15 mouse cellular contexts compared by ENCODE assay signal in the genomic region with DNA sequence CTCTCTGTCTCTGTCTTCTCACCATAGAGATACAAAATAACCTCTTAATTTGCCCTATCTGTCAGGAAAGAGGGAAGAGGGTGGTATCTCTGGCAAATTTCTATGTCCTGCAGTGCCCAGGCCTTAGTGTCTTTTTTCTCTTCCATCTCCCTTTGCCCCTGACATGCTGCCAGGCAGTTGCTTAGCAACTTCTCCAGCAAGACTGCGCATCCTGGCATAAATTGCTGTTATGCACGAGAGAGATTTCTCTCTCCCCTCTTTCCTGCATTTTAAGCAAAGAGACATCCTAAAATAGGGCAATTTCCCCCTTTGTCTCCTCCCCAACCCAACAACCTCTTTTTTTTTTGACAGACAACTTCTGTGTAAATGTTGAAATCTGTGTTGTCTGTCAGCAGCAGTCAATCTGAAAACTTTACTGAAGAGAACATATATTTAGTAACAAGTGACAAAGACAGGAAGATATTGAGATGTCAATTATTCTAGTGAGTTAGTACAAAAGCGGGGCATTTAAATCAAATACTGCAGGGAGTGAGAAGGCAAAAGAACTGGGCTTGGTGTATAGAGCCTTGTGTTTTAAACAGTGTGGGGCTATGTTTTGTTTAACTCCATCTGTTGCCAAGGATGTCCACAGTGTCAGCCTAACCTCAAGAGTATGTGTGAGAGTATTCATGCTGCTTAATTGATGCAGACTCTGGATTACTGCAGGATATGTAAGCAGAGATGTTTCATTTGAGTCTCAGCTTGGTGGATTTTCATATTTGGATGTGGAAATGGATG.
DNase-seq lines count a peak whose midpoint lies in the region; ATAC-seq lines count a peak whose summit lies in the region.
"Had no signal": no experiment of that assay in that cellular context is flagged by ENCODE, and none has a peak within 500 bp of the region (broad histone marks: within the 10 kb centered on the region; RNA-seq: fewer than 3 reads in every experiment).

No protein-coding gene starts in this region.

- no peak overlapping the region for H3K4me2 ChIP-seq in forebrain, embryonic 16.5 days (ENCODE audit: low read length)
- H3K4me2 ChIP-seq in hindbrain, embryonic 16.5 days (ENCODE audit: low read length): no peak overlapping the region
- no peak overlapping the region for H3K4me2 ChIP-seq in neural tube, embryonic 13.5 days
- H3K4me2 ChIP-seq: embryonic facial prominence, embryonic 12.5 days; limb, embryonic 13.5 days had no signal

- 12% methylated on average over 3 of the region's 3 CpGs for WGBS in forebrain, embryonic 16.5 days
- 26% methylated on average over 3 of the region's 3 CpGs for WGBS in hindbrain, embryonic 16.5 days
- WGBS in neural tube, embryonic 13.5 days: 47% methylated on average over 3 of the region's 3 CpGs

- no peaks in the 10 kb centered on the region for H3K36me3 ChIP-seq in forebrain, embryonic 16.5 days (ENCODE audit: control insufficient read depth, insufficient read depth)
- H3K36me3 ChIP-seq in hindbrain, embryonic 16.5 days (ENCODE audit: control insufficient read depth, insufficient read depth, low read length): no peaks in the 10 kb centered on the region
- H3K36me3 ChIP-seq in neural tube, embryonic 13.5 days: no peaks in the 10 kb centered on the region
- H3K36me3 ChIP-seq: embryonic facial prominence, embryonic 12.5 days; limb, embryonic 13.5 days had no signal

- DNase-seq in frontal cortex, postnatal 25 days (ENCODE audit: low spot score in 2 of 2): no peak
- no peak for DNase-seq in thymus, postnatal 4 days
- no peak for DNase-seq in spleen, postnatal 10 days (ENCODE audit: low spot score in 2 of 2)
- DNase-seq in adrenal gland, adult (ENCODE audit: inconsistent age in 2 of 2, low spot score in 1 of 2): no peak
- DNase-seq: gastrocnemius, postnatal 10 days; heart, postnatal 14 days; spleen, adult 18-20 months; thymus, adult 2 months had no signal

- peak overlapping the region; percentile 49 for H3K27ac ChIP-seq in forebrain, embryonic 16.5 days (ENCODE audit: low read length)
- H3K27ac ChIP-seq in hindbrain, embryonic 16.5 days (ENCODE audit: low read depth, low read length): peak overlapping the region; percentile 48
- 0 out of 2 replicates have a peak overlapping the region, but pooled peaks have one; percentile 9 for H3K27ac ChIP-seq in neural tube, embryonic 13.5 days (replicated peaks)
- H3K27ac ChIP-seq: embryonic facial prominence, embryonic 12.5 days; limb, embryonic 13.5 days had no signal

- no peak overlapping the region for H3K4me3 ChIP-seq in forebrain, embryonic 16.5 days (replicated peaks; ENCODE audit: low read length)
- no peak overlapping the region for H3K4me3 ChIP-seq in hindbrain, embryonic 16.5 days (ENCODE audit: low read length)
- H3K4me3 ChIP-seq in neural tube, embryonic 13.5 days: no peak overlapping the region
- H3K4me3 ChIP-seq: embryonic facial prominence, embryonic 12.5 days; limb, embryonic 13.5 days had no signal

- H3K9me3 ChIP-seq in forebrain, embryonic 16.5 days (ENCODE audit: control insufficient read depth, low read length): no peaks in the 10 kb centered on the region
- no peaks in the 10 kb centered on the region for H3K9me3 ChIP-seq in hindbrain, embryonic 16.5 days (ENCODE audit: control insufficient read depth, low read length)
- no peaks in the 10 kb centered on the region for H3K9me3 ChIP-seq in neural tube, embryonic 13.5 days
- H3K9me3 ChIP-seq: embryonic facial prominence, embryonic 12.5 days; limb, embryonic 13.5 days had no signal

- H3K4me1 ChIP-seq in forebrain, embryonic 16.5 days (replicated peaks; ENCODE audit: control insufficient read depth, insufficient read depth, low read length): peaks cover 15% of the 10 kb centered on the region
- H3K4me1 ChIP-seq in hindbrain, embryonic 16.5 days (ENCODE audit: control insufficient read depth, insufficient read depth, low read depth, low read length): peaks cover 9% of the 10 kb centered on the region
- H3K4me1 ChIP-seq in neural tube, embryonic 13.5 days (replicated peaks): peaks cover 7% of the 10 kb centered on the region; the same call in 1 of the 2 replicates
- H3K4me1 ChIP-seq: embryonic facial prominence, embryonic 12.5 days; limb, embryonic 13.5 days had no signal

- H3K27me3 ChIP-seq in forebrain, embryonic 16.5 days (replicated peaks; ENCODE audit: control insufficient read depth, insufficient read depth, low read length): no peaks in the 10 kb centered on the region
- H3K27me3 ChIP-seq in hindbrain, embryonic 16.5 days (replicated peaks; ENCODE audit: control insufficient read depth, insufficient read depth, low read length): no peaks in the 10 kb centered on the region
- H3K27me3 ChIP-seq in neural tube, embryonic 13.5 days: no peaks in the 10 kb centered on the region
- H3K27me3 ChIP-seq: CH12.LX; embryonic facial prominence, embryonic 12.5 days; limb, embryonic 13.5 days had no signal

- peak; percentile 89 for ATAC-seq in frontal cortex, adult (ENCODE audit: low TSS enrichment)
- peak; percentile 89 for ATAC-seq in forebrain, embryonic 16.5 days
- ATAC-seq in hindbrain, embryonic 16.5 days: peak; percentile 89
- peak; percentile 84 for ATAC-seq in neural tube, embryonic 13.5 days (ENCODE audit: low read depth)

- H3K9ac ChIP-seq in forebrain, embryonic 16.5 days (replicated peaks; ENCODE audit: low read depth, low read length): no peak overlapping the region
- no peak overlapping the region for H3K9ac ChIP-seq in hindbrain, embryonic 16.5 days (ENCODE audit: low read depth, low read length)
- no peak overlapping the region for H3K9ac ChIP-seq in neural tube, embryonic 13.5 days
- H3K9ac ChIP-seq: embryonic facial prominence, embryonic 12.5 days; limb, embryonic 13.5 days had no signal
